Mouse (Mus musculus): ENCODE measurements around the gene Reps2.

Reps2 gene

GRCm38 (mm10) chrX:162500962-162501361, 142.5 kb downstream of the Reps2 start:
- intact Hi-C loops (cut with DNase I), result no loop called here

GRCm38 (mm10) chrX:162496485-162496884, 147.0 kb downstream of the Reps2 start:
- intact Hi-C loops (cut with DNase I), result no loop called here

- intact Hi-C loops (cut with DNase I), result no loop called here
Measured at GRCm38 (mm10) chrX:162488630-162489029, 154.8 kb downstream of the Reps2 start.

GRCm38 (mm10) chrX:162487734-162488133, 155.7 kb downstream of the Reps2 start:
- intact Hi-C loops (cut with DNase I), result no loop called here

GRCm38 (mm10) chrX:162470213-162470612, 173.2 kb downstream of the Reps2 start:
- intact Hi-C loops (cut with DNase I), result no loop called here

GRCm38 (mm10) chrX:162462156-162462555, 181.3 kb downstream of the Reps2 start:
- intact Hi-C loops (cut with DNase I), result no loop called here

GRCm38 (mm10) chrX:162456445-162456844, 187.0 kb downstream of the Reps2 start:
- intact Hi-C loops (cut with DNase I), result loop anchor here (10.0 kb wide), 1 partner anchor 172 kb away; no protein-coding TSS in a partner anchor

GRCm38 (mm10) chrX:162455364-162455763, 188.1 kb downstream of the Reps2 start:
- intact Hi-C loops (cut with DNase I), result loop anchor here (10.0 kb wide), 1 partner anchor 171 kb away; no protein-coding TSS in a partner anchor

- intact Hi-C loops (cut with DNase I), result loop anchor here (5.0 to 10.0 kb wide), 3 partner anchors 169 to 582 kb away; no protein-coding TSS in a partner anchor
Measured at GRCm38 (mm10) chrX:162453821-162454402, 189.5 kb downstream of the Reps2 start.

- intact Hi-C loops (cut with DNase I), result loop anchor here (5.0 to 10.0 kb wide), 3 partner anchors 168 to 580 kb away; no protein-coding TSS in a partner anchor
Measured at GRCm38 (mm10) chrX:162452642-162453041, 190.8 kb downstream of the Reps2 start.

- intact Hi-C loops (cut with DNase I), result no loop called here
Measured at GRCm38 (mm10) chrX:162447974-162448373, 195.5 kb downstream of the Reps2 start.

- intact Hi-C loops (cut with DNase I), result no loop called here
Measured at GRCm38 (mm10) chrX:162446678-162447318, 196.7 kb downstream of the Reps2 start.

GRCm38 (mm10) chrX:162443387-162443786, 200.1 kb downstream of the Reps2 start:
- intact Hi-C loops (cut with DNase I), result no loop called here

GRCm38 (mm10) chrX:162442970-162443369, 200.5 kb downstream of the Reps2 start:
- intact Hi-C loops (cut with DNase I), result no loop called here

- intact Hi-C loops (cut with DNase I), result no loop called here
Measured at GRCm38 (mm10) chrX:162432776-162433543, 210.5 kb downstream of the Reps2 start.

- intact Hi-C loops (cut with DNase I), result no loop called here
Measured at GRCm38 (mm10) chrX:162427698-162428097, 215.8 kb downstream of the Reps2 start.

- intact Hi-C loops (cut with DNase I), result no loop called here
Measured at GRCm38 (mm10) chrX:162419431-162419830, 224.0 kb downstream of the Reps2 start.

- intact Hi-C loops (cut with DNase I), result no loop called here
Measured at GRCm38 (mm10) chrX:162413124-162413523, 230.3 kb downstream of the Reps2 start.

GRCm38 (mm10) chrX:162407291-162407690, 236.2 kb downstream of the Reps2 start:
- intact Hi-C loops (cut with DNase I), result no loop called here

GRCm38 (mm10) chrX:162402487-162402886, 241.0 kb downstream of the Reps2 start:
- intact Hi-C loops (cut with DNase I), result no loop called here

- intact Hi-C loops (cut with DNase I), result no loop called here
Measured at GRCm38 (mm10) chrX:162380730-162381129, 262.7 kb downstream of the Reps2 start.

GRCm38 (mm10) chrX:162363206-162363605, 280.2 kb downstream of the Reps2 start:
- intact Hi-C loops (cut with DNase I), result no loop called here
